Mouse (Mus musculus) ZHBTc4 (cell line): Measurements from ENCODE around the gene Inpp5a.

Experiments used
- DNase-seq: peaks from one replicate; pipeline ENCODE4 v3.0.0-alpha.2; 2011; ENCODE audit warnings: low read depth, low spot score

Gene Inpp5a

DNA sequence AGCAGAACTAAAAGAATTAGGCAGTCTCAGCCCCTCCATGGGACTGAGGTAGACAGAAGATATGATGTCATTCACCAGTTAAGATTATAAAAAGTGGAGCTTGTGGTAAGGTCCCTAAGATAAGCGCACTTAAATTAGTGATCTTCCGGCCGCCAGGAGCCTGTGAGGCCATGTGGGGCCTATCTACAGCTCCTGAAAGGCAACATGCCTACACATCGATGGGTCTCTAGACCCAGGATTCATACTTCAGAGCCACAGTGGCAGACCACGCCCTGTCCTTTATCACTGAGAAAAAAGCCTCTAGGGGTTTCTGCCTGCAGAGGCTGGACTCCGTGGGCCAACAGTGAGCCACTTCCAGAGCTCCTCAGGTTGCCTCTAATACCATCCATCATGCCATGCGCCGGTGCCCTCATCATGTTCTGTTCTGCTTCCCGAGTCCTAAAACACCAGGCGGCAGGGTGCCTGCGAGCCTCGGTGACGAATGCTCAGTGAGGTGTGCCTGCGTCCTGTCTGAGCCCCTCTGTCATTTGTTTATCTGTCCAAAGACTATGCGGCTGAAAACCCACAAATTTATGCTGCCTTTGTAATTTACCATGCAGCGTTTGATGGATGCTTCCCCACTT is 187.3 kb downstream of the Inpp5a start:
- DNase-seq, result no peak

DNA sequence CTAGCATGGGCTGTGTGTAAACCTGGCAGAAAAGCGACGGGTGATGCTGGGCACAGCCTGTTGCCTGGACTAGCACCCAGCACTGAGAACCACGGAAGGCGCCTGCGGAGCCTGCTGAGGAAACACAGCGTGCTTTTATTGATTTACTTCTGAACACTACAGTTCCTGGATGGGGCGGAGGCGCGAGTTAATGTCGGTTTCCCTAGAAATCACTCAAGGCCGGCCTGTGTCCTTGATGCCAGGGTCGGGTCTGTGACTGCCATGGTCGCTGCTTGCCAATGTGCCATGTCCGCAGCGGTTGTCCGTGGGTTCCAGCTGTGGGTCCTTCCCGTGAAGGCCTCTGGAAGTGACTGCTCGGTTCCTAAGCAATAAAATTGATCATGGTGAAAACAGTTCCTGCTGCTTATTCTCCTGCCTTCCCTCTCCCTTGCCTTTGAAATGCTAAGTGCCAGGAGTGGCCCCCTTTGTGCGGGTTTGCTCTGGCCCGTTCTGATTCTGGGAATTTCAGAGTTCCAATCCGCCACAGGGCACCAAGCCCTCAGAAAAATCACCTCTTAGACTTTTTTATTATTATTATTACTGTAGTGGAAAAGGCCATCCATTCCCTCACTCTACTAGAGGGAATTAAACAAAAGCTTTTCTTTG is 190.5 kb downstream of the Inpp5a start:
- DNase-seq, result peak; percentile 74

DNA sequence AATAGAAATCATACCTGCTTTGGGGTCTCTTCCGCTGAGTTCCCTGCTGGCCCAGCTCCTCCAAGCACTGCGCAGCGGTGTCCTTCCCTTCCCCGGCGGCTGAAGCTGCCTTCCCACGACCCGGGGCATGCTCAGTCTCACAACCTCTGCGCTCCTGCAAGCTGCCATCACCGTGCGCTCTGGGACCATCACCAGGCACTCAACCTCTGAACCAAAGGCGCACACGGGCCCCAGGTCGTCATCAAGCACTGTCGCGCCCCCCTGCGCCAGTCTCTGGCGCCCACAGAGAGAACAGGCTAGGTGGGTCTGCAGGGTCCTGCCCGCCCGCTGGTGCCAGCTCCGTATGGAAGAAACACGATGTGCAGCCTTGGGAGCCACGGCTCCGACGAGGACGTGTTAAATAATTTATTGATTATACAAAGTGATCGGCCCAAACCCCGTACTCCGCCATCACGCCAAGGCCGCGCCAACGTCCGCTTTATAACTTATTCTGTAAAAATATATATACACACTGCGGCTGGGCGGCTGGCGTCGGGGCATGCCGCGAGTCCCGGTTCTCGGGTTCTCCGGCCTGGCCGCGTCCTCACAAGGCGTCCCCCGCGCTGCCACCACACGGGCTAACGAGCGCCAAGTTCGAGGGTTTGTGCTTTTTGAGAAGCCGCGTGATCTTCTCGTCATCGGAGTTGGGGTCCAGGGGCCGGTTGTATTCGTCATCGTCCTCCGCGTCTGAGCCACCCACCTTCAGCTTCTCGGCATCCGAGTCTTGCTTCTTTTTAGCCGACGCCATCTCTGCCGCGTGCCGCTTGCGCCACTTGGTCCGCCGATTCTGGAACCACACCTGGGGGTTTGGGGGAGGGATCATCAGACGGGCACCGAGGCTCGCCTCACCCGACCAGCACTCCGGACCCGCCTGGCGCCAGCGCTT is 192.2 kb downstream of the Inpp5a start:
- DNase-seq, result peak; percentile 69

DNA sequence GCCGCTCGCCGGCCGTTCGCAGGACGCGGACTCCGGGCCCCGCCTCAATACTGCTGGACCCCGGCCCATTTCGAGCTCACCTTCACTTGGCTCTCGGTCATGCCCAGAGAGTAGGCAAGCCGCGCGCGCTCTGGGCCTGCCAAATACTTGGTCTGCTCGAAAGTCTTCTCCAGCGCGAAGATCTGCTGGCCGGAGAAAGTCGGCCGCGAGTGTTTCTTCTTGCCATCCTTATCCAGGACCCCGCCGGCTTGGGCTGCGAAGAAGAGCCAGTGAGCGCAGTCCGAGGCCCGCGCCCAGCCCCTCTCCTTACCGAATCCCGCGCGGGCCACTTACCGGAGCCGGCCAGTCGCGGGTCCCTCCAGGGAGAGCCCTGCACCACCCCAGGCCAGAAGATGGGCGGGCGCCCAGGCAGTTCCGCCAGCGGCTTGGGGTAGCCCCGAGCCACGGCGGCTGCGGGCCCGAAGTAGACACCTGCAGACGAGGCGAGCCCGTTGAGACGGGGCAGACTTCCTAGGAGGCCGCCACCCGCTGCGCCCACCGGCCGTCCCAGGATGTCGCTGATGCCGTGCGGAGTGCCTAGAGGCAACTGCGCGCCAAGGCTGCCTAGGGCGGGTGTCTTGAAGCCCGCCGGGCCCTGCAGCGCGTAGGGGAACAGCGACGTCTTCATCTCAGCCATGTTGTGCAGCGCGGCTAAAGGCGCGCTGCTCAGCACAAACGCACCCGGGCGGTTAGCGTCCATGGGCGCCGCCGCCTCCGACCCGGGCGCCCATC is 193.1 kb downstream of the Inpp5a start:
- DNase-seq, result peak; percentile 82

DNA sequence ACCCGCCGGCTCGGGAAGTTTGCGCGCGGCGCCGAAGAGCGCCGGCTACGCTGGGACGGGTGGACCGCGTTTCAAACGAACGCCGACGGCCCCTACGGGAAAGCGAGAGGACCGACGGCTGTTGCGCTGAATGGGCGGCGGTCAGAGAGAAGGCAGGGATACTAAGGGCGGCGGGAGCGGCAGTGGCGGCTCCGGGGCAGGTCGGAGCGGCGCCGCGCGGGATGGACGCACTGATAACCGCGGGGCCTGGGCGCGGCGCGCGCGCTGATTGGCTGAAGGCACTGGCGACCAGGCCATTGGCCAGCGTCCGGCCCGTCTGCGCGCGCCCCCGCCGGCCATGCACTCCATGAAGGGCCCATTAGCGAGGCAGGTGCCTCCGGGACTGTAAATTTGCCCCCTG is 193.7 kb downstream of the Inpp5a start, which contains the start of gene Nkx6-2:
Gene Nkx6-2 (minus strand): TSS at position 203 of the 400 bp plus-strand sequence.
- peak; percentile 76 for DNase-seq

DNA sequence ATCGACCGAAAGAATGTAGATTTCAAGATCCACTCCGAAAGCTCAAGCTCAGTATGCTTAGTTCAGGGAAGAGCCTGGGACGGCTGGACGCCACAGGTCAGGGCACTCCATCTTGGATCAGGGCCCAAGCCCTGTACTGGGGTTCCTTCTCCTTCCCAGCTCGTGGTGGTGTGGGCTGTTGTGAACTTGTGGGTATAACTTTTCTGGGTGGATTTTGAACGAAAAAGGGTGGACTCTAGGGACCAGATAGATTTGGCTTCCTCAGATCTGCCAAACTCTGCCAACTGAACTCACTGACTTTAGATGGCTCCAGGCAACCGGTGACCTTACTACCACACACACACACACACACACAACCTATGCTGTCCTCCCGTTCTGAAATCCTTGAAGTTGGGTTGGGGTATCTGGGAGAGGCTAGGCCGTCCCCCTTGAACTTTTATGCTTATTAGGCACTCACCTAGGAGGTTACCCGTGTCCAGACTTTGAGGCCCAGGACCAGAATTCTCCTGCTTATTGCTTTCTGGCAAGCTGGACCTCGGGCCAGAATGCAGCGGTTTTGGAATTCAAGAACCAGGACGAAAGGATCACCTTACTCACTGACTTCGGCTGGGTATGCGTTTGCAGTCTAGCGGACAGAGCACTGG is 194.3 kb downstream of the Inpp5a start:
- no peak for DNase-seq

DNA sequence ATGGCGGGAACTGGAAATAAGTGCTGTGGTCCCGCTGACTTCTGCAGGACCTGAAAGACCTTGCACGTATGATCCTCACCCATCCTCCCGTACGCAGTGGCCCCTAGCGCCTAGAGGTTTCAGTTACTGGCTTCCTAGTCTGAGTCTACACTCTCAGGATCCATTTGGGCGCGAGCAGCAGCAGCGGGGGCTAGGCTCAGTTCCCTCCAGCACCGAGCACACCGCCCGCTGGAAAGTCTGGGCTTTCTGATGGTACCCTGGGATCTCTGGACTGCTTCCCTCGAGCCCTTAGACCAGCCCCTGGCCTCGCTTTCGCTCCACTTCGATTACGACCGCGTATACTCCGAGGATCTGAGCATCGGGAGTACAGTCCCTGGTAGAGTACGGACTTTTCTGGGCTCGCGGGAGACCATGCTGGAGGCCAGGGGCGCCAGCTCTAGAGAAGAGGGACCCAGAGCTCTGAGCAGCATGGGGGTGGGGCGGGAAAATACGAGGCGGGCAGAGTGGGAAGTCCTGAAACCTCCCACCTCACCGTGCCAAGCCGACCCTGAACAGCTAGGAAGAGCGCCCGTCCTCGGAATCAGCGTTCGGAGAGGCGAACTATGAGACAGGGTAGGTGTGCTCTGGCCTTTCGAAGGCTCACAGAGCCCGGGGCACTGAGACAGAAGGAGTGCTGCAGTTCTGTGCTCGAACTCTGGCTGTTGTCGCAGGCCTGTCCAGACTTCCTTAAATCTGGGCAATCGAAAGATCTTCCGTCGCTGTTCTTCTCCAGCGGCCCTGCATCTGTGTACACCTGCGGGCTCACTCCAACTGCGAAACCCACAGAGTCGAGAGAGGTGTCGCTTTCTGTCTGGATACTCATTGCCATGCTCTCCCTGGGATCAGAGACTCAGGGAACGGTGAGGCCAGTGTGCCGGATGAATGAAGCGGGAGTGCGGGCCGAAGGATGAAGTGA is 195.6 kb downstream of the Inpp5a start:
- DNase-seq, result peak; percentile 51

DNA sequence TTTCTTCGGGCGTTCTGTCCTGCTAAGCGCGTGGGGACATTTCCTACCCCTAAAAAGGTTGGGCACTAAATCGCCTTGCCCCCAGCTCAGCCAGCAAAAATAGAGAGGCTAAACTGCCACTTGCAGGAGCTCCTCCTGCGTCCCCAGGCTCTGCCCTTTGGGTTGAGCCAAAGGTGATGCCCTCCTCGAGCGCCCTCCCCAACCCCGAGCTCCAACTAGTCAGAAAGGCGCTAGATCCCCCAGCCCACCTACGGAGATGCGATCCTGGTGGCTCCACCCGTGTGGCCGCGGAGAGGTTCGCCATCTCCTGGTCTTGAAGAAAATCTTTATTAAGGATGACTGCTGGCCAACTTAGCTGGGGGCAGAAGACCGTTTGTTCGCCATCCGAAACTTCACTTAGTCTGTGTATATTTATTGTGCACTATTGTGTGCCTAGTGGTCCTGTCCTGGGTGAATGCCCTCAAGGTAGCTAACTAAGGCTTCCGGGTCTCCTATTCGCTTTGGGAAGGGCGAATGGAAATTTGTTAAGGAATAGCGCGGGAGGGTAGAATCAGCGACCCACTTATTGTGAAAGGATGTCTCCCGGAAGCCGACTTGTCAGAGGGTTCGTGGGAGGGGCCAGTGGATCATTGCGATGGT is 196.4 kb downstream of the Inpp5a start:
- DNase-seq, result peak; percentile 38

DNA sequence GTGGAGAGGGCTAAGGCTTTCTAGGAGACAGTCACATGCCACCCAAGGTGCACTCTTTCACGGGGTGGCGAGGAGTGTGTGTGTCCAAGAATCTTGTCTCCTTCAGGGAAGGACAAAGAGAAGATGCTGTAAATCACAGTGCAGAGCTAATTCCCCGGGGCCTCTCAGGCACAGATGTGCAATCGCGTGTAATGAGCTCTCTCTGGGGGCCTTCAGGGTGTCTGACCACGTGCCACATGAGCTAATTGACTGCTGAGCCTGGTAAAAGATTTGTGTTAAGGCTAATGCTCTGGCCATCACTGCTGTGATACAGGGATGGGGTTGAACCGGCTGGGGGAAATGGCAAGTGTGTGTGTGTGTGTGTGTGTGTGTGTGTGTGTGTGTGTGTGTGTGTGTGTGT is 199.0 kb downstream of the Inpp5a start:
- no peak for DNase-seq

DNA sequence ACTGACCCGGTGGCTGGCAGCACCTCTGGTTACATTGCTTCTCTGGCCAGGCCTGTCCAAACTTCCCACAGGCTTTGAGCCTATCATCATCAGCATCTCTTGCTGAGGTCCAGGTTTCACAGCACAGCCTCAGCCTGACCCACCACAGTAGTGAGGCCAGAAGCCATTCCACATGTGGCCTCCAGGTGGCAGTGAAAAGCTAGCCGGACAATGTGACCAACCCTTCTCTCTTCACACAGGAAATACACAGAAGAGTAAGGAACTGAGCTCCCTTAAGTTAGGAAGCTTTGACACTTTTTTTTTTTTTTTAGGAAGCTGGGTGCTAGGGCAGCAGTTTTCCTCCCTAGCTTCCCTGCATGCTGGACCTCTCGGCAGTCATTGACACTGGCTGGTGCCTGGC is 201.4 kb downstream of the Inpp5a start:
- peak; percentile 87 for DNase-seq

DNA sequence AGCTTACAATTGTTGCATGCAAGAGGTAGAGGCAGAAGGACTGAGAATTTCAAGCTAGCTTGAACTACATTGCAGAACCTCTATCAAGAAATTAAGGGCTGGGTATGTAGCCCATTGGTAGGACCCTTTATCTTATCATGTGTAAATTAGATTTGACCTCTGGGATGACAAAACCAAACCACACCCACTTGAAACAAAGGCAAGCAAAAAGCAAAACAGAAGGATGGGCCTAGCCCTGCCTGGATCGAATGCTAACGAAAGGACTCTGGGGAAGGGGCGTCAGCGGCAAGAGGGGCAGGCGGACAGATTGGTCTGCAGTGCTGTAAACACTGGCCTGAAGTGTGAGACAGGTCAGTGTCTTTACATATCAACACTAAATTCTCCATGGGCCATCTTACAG is 202.4 kb downstream of the Inpp5a start:
- DNase-seq, result peak; percentile 70

DNA sequence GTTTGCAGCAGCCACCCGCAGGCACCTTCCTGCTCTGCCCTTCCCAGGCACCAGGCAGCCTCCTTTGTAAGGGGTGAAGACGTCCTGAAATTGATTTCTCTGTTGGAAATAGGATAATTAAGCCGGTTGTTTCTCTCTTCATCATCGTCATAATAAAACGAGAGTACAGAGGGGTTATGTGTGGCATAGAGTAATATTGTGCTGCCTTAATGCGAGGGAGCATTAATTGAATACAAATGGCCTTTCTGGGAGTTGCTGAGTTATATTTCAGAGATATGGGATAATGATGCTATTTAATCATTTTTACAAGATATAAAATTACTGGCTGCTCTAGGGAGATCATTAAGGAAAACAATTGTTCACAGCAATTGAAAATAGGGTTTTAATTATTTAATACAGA is 206.4 kb downstream of the Inpp5a start:
- DNase-seq, result no peak

DNA sequence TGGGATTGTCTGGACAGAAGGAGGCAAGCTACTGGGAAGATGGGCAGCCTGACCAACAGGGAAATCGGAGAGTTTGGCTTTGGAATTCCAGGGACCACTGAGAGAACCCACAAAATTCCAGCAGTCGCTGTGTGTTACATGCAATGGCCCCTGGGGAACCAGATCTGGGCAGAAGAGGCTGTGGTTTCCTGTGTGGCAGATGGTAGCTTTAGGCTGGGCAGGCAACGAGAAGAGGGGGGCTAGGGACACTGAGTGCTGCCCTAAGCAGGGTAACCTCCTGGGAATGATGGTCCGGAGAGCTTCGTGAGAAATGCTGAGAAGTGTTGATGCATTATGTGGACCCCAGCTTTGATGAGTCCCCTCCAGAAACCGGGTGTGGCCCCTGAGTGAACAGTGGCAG is 207.0 kb downstream of the Inpp5a start:
- DNase-seq, result no peak

DNA sequence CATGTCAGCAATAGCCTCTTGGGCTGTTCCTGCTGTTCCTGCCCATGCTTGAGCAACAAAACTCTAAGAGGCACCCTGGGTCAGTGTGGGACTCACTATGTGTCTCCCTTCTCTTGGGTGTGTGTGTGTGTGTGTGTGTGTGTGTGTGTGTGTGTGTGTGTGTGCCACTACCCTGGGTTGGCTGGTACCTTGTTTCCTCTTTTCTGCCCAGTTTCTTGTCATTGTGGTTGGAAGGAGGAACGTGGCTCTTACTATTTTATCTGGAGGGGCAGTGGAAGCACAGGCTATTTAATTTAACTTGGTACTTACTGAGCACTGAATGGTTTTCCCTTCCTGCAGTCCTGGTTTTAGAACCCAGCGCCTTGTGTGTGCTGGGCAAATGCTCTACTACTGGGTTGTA is 221.4 kb downstream of the Inpp5a start:
- no peak for DNase-seq

DNA sequence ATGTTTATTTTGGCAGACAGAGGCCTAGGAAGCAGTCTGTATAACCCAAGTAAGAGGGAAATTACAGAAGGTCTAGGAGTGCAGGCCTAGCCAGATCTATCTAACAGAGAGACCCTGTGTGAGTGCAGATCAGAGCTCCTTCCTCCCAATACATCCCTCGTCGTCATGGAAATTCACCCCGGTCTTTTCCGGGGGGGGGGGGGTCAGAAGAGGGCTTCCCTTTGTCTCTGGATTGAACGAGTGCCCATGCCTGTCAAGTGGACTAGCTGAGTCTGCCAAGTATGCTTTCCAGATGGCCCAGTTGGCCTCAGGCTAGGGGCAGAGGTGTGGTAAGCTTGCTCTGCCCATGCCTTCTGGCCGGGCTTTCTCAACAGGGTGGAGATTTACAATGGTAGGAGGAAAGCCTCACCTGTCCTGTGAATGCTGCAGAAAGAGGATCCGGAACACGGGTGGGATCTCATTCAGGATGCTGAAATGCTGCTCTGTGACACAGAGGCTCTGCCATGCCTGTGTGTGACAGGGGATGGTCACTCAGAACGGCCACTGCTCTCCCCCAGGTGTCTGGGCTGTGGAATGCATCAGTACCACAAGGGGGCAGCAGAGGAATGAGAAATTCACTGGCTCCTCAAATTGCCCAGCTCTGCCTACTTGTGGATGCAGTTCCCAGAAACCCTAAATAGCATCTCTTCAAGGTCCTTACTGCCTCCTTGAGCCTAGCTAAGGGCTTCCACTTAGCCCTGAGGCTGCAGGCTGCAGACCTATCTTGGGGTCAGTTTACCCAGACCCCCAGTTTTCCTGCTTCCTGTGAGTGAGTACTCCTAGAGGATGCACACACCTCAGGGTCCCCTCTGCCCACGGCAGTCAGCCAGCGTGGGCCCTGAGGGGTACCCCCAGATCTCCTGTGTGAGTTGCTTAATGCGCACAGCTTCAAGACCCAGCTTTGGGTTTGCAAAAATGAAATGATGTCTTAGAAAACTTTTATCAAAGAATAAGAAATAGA is 227.2 kb downstream of the Inpp5a start:
- DNase-seq, result peak; percentile 77

DNA sequence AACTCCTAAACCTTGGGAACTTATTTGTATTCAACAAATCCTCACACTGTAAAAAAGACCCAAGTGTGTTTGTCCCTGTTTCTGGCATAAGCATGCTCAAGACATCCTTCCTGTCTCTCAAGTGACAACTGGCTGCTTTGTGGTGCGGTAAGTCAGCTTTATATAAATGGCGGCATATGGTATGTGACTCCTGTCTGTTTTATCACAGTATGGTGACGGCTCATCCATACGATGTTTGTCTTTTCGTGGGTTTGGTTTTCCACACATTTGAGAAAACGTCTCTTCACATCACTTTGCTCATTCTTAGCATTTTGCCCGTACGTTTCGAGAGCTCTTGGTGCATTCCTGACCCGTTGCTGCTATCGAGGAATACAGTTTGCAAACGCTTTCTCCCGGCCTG is 233.7 kb downstream of the Inpp5a start:
- no peak for DNase-seq

DNA sequence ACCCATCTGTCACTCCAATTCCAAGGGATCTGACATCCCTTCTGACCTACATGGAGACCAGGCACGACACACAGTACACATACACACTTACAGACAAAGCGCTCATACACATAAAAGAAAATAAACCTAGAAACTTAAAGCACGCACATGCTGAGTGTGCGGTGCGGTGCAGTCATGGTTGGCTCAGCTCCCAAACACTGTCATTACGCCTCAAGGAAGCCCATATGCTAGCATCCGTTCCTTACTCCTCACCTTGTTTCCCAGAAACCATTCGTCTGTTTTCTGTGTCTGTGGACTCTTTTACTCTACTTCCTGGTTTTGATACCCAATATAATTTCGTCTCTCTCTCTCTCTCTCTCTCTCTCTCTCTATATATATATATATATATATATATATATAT is 236.2 kb downstream of the Inpp5a start:
- no peak for DNase-seq
